Mouse (Mus musculus): Measurements from ENCODE around the gene Sptlc3. TPM values are rescaled to one million over a fixed set of nuclear protein-coding genes. Genes with fewer than 3 reads are reported as not detected.

Sptlc3 gene
- polyA plus RNA-seq (2015; fragmentation: Nextera tagmentation; extraction: Ambion mirVana), result not detected in 2 replicates

DNA sequence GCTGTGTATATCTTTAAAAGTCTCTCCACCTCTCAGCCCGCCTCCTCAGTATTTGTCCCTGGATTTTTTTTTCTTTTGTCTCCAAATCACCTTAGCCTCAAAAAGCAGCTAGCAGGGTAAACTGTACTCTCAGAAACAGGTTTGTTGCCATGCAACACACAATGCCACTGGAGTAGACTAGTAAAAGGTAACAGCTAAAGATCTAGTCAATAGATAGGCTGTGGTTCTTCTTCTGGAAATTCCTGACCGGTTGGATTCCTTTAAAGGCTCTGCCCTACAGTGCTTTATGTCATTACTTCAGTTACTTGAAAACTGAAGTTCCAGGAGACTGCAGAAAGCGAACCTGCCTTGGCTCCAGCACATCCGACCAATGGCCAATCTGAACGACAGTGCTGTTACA is at the start of gene Sptlc3:
Sptlc3 (plus strand) TSS at position 78 of the 400 bp plus-strand sequence.
- no peak for ATAC-seq
- H3K9me3 ChIP-seq, result no peaks in the 10 kb centered on the region
- H3K36me3 ChIP-seq, result no peaks in the 10 kb centered on the region
- 49% methylated on average over 5 of the region's 5 CpGs for WGBS
- no peak within 1 kb of the TSS for H3K9ac ChIP-seq
- H3K27me3 ChIP-seq (replicated peaks), result no peaks in the 10 kb centered on the region
- no peaks in the 10 kb centered on the region for H3K4me1 ChIP-seq (replicated peaks)
- H3K4me2 ChIP-seq (replicated peaks), result no peak within 1 kb of the TSS
- H3K27ac ChIP-seq, result no peak within 1 kb of the TSS
- no peak within 1 kb of the TSS for H3K4me3 ChIP-seq (replicated peaks)

DNA sequence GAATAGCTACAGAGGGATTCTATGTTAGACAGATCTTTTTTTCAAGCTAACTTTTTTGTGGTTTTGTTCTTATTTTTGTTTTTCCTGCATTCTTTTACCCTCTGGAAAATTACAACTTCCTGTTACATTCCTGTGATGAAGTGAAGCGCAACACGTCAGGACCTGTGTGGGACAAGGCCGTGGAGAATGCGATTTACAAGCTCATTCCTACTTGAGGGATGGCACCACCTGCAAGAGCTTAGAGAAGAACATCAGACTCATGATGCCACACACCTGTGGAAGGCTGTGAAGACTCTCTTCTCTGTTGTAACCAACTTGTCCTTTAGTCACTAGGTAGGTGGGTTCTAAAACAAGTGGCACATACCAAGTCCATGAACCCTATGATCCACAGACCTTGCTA is 26.0 kb upstream of the Sptlc3 start:
- ATAC-seq, result no peak
- WGBS, result 74% methylated on average over 4 of the region's 4 CpGs
- H3K9me3 ChIP-seq, result no peaks in the 10 kb centered on the region

DNA sequence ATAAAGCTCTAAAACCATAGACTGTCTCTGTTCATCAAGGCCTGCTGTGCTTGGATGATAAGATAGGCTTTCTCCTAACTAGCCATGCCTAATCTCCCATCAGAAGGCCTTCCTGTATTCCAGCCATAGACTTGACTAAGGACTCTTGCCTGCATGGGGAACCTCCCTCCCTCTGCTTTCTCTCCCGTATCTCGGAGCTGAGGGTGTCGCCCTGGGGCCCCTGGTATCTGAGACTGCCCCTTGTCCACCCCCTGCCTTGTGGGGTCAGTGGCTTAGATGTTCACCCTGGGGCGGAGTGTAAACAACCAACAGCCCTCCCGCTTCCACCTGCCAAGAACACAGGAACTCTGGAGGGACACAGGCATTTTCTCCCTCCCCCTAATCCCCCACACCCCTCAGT is 5.0 kb upstream of the Sptlc3 start:
- H3K9ac ChIP-seq, result no peak overlapping the region
- no peaks in the 10 kb centered on the region for H3K36me3 ChIP-seq
- no peaks in the 10 kb centered on the region for H3K27me3 ChIP-seq (replicated peaks)
- no peak for ATAC-seq
- no peak overlapping the region for H3K4me3 ChIP-seq (replicated peaks)
- 53% methylated on average over 5 of the region's 5 CpGs for WGBS
- no peaks in the 10 kb centered on the region for H3K9me3 ChIP-seq
- H3K27ac ChIP-seq, result no peak overlapping the region
- H3K4me2 ChIP-seq (replicated peaks), result no peak overlapping the region
- no peaks in the 10 kb centered on the region for H3K4me1 ChIP-seq (replicated peaks)

More for the DNA sequence above, 26.0 kb upstream of the Sptlc3 start:
- Histone ChIP-seq H3K4me3 (replicated peaks) (no peak overlapping the region), H3K27me3 (replicated peaks) (no peaks in the 10 kb centered on the region), H3K4me1 (replicated peaks) (no peaks in the 10 kb centered on the region), H3K4me2 (replicated peaks) (no peak overlapping the region), H3K27ac (no peak overlapping the region), H3K9ac (no peak overlapping the region), H3K36me3 (no peaks in the 10 kb centered on the region)

DNA sequence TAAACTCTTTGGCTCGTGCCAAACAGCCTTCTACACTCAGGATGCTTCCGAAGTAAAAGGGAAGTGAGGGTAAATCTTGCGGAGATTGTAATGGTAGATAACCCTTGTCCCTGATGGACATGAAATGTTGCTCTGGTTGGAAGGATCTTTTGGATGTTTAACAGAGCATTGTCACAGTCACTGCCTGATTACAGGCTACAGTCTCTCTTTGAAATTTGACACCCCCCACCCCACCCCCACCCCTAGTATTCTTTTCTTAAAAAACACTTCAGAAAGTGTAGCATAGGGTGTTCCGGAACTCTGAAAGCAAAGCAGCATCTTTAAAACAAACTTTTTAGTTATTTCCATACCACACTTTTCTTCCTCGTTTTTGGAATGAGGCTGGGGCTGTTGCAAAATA is 916 bp downstream of the Sptlc3 start:
- Histone ChIP-seq H3K4me2 (replicated peaks) (no peak overlapping the region), H3K36me3 (no peaks in the 10 kb centered on the region), H3K27ac (no peak overlapping the region), H3K4me1 (replicated peaks) (no peaks in the 10 kb centered on the region), H3K4me3 (replicated peaks) (no peak overlapping the region), H3K9ac (no peak overlapping the region), H3K27me3 (replicated peaks) (no peaks in the 10 kb centered on the region), H3K9me3 (no peaks in the 10 kb centered on the region)
- ATAC-seq, result no peak
- 26% methylated on average over 5 of the region's 5 CpGs for WGBS

DNA sequence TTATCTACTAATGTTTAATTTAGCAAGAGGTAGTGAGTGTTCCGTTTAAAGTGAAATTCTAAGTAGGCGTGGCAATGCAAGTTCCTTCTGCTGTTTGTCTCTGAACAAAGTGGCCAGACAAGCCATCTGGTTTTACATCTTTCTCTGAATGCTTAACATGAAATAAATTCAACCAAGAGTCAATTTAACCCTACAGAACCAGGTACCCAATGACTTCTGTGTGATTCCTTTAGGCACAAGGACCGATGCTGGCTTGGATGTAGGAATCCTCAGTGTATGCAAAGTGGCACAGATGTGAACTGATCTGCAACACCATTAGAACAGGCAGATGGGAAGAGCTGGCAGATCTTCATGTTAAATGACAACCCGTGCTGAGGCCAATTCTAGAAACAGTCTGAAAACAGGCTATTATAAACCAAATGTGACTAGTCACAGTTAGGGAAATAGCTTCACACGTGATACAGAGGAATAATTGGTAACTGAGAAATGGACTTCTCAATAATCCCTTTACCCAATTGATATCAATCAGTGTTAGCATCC is 68.3 kb downstream of the Sptlc3 start:
- 77% methylated on average over 5 of the region's 5 CpGs for WGBS
- ATAC-seq, result no peak

DNA sequence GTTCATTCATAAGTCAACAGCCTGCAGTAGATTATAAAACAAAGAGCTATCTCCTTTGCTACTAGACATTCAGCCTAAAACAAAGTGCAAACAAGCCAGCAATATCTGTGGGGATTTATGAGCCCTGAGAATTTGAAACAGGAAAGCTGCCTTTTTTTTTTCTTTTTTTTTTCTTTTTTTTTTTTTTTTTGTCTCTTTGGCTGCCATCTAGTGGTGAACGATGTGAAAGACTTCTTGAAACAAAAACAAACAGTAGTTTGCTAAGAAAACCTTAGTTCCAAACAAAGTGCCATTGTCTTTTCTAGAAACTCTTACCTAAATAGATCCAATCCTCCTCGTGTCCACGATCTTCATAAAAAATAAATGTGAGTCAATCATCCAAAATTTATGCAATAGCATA is 85.6 kb downstream of the Sptlc3 start:
- H3K4me1 ChIP-seq (replicated peaks), result no peaks in the 10 kb centered on the region

More for the DNA sequence above, 68.3 kb downstream of the Sptlc3 start:
- no peak overlapping the region for H3K4me2 ChIP-seq (replicated peaks)
- no peaks in the 10 kb centered on the region for H3K36me3 ChIP-seq
- no peaks in the 10 kb centered on the region for H3K4me1 ChIP-seq (replicated peaks)
- H3K9me3 ChIP-seq, result no peaks in the 10 kb centered on the region
- H3K9ac ChIP-seq, result no peak overlapping the region
- no peak overlapping the region for H3K4me3 ChIP-seq (replicated peaks)
- H3K27ac ChIP-seq, result no peak overlapping the region
- H3K27me3 ChIP-seq (replicated peaks), result no peaks in the 10 kb centered on the region

DNA sequence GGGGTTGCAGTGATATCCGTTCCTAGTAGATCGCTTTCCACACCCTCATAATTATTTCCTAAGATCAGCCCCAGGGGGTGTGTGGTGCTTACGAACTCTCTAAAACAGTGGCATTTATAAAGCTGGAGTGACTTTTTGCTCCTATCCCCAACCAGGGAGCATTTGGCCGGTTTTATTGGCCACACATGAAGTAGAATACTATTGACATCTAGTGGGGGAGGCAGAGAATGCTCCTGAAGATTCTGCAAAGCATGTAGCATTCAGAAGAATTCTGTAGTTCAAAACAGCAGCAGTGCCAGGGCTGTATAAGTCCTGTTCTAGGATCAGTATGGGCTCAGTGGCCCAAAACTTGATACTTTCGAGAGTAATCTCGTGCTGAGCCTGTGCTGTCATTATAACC is 89.1 kb downstream of the Sptlc3 start:
- no peak overlapping the region for H3K4me3 ChIP-seq (replicated peaks)
- ATAC-seq, result no peak
- no peaks in the 10 kb centered on the region for H3K27me3 ChIP-seq (replicated peaks)
- H3K4me1 ChIP-seq (replicated peaks), result no peaks in the 10 kb centered on the region
- H3K9me3 ChIP-seq, result no peaks in the 10 kb centered on the region
- H3K4me2 ChIP-seq (replicated peaks), result no peak overlapping the region
- no peak overlapping the region for H3K9ac ChIP-seq
- no peak overlapping the region for H3K27ac ChIP-seq
- H3K36me3 ChIP-seq, result no peaks in the 10 kb centered on the region
- 33% methylated on average over 6 of the region's 6 CpGs for WGBS

More for the DNA sequence above, 85.6 kb downstream of the Sptlc3 start:
- Histone ChIP-seq H3K36me3 (no peaks in the 10 kb centered on the region), H3K4me3 (replicated peaks) (no peak overlapping the region), H3K27ac (no peak overlapping the region), H3K9ac (no peak overlapping the region), H3K27me3 (replicated peaks) (no peaks in the 10 kb centered on the region), H3K9me3 (no peaks in the 10 kb centered on the region), H3K4me2 (replicated peaks) (no peak overlapping the region)
- 10% methylated on average over 3 of the region's 3 CpGs for WGBS
- ATAC-seq, result no peak

DNA sequence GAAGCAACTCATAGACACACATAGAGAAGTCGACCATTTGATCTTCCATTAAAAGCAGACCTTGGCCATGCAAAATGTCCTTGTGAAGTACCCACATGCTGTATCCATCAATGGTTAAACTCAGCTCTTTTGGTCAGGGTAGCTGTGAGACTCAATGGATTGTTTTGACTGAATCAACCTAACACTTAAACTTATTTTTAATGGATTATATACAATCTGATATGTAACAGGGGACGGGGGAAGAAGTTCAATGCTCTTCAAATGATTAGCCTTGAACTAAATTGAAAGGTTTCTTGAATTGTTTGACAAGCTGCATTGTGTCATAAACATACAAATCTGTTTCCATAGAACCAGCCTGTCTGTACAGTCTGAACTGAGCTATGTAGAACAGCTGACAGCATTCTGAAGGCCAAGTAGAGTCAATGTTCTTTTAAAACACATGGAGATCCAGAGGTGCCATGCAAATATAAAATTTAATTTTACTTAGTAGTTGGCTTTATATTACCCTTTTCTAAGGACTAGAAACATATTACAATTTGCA is 94.0 kb downstream of the Sptlc3 start:
- Histone ChIP-seq H3K9me3 (no peaks in the 10 kb centered on the region), H3K27me3 (replicated peaks) (no peaks in the 10 kb centered on the region), H3K4me2 (replicated peaks) (no peak overlapping the region), H3K9ac (no peak overlapping the region), H3K27ac (no peak overlapping the region), H3K4me3 (replicated peaks) (no peak overlapping the region), H3K4me1 (replicated peaks) (no peaks in the 10 kb centered on the region), H3K36me3 (no peaks in the 10 kb centered on the region)
- no peak for ATAC-seq
- 67% methylated on average over 2 of the region's 2 CpGs for WGBS

DNA sequence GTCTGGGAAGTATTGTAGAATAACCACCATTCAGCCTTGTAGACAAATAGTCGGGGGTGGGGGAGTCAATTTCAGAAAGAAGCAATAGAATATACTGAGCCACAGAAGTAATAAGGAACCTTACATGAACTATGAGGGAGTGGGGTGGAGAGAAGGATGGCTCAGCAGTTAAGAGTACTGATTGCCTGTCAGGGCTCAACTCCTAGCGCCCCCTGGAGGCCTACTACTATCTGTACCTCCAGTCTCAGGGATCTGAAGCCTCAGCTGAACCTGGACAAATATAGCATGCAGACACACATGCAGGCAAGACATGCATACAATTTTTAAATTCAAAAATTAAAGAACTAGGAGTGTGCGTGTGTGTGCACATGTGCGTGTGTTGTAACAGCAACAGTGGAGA is 96.2 kb downstream of the Sptlc3 start:
- WGBS, result 52% methylated on average over 4 of the region's 4 CpGs
- H3K9me3 ChIP-seq, result no peaks in the 10 kb centered on the region
- H3K36me3 ChIP-seq, result no peaks in the 10 kb centered on the region
- H3K9ac ChIP-seq, result no peak overlapping the region
- ATAC-seq, result peak; percentile 47; the same call in 1 of the 2 replicates
- no peak overlapping the region for H3K4me2 ChIP-seq (replicated peaks)
- no peaks in the 10 kb centered on the region for H3K4me1 ChIP-seq (replicated peaks)
- no peaks in the 10 kb centered on the region for H3K27me3 ChIP-seq (replicated peaks)
- no peak overlapping the region for H3K4me3 ChIP-seq (replicated peaks)
- H3K27ac ChIP-seq, result no peak overlapping the region

DNA sequence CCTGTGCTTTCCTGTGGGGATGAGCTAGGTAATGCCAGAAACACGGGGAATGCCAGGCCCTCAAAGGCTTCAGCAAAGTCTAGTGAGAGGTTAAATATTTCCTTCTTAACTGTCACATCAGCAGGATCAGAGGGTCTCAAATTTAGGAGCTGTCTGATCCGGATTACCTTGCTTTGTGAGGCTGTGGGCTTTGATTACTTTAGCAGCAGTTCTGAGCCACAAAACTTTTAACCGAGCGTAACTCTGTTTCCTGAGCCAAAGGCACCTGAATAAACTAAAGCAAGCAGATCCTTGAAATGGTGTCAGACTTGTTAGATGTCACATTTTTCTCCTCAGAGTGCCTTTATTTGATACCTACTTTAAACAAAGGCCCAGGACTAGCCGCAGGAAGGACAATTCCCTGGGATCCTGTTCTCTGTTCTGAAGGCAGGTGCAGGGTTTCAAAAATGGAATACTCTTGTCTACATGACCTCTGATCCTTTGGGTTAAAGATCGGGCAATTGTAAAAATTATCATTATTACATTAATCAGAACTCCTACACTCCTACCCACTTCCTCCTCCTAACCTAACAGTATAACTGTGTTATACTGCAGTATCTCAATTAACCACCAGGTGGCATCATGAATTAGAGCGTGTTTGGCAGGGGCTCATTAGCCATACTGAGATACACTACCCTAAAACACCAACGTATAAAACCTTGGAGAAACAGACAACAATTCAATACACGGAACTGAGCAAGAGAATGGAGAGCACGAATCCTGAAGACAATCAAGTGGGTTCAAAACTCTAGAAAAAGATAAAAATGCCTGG is 97.4 kb downstream of the Sptlc3 start:
- ATAC-seq, result peak; percentile 75

DNA sequence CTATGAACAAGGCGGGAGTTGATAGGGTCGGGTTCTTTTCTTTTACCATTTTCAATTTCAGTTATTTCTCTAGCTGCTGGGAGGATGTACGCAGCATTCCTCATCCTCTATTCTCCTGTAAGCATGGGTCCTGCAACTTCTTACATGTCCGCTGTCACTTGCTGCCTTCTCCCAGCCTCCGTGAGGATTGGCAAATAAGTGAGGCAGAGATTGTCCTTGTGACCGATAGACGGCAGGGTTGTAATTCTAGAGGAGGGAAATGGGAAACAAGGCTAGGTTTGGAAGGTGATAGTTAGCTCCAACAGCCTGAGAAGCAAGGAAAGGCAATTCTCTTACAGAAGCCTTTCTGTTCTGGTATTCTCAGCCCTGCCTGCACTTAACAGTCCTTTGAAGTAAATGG is 98.4 kb downstream of the Sptlc3 start:
- Histone ChIP-seq H3K4me2 (replicated peaks) (no peak overlapping the region), H3K36me3 (no peaks in the 10 kb centered on the region), H3K9ac (no peak overlapping the region), H3K4me3 (replicated peaks) (no peak overlapping the region), H3K9me3 (no peaks in the 10 kb centered on the region), H3K27ac (no peak overlapping the region), H3K27me3 (replicated peaks) (no peaks in the 10 kb centered on the region), H3K4me1 (replicated peaks) (no peaks in the 10 kb centered on the region)
- ATAC-seq, result no peak
- WGBS, result 72% methylated on average over 7 of the region's 7 CpGs

More for the DNA sequence above, 97.4 kb downstream of the Sptlc3 start:
- H3K9me3 ChIP-seq, result no peaks in the 10 kb centered on the region
- 40% methylated on average over 10 of the region's 10 CpGs for WGBS
- no peaks in the 10 kb centered on the region for H3K27me3 ChIP-seq (replicated peaks)
- no peak overlapping the region for H3K9ac ChIP-seq
- H3K4me2 ChIP-seq (replicated peaks), result no peak overlapping the region
- H3K4me3 ChIP-seq (replicated peaks), result no peak overlapping the region
- no peaks in the 10 kb centered on the region for H3K36me3 ChIP-seq
- no peak overlapping the region for H3K27ac ChIP-seq
- H3K4me1 ChIP-seq (replicated peaks), result no peaks in the 10 kb centered on the region

DNA sequence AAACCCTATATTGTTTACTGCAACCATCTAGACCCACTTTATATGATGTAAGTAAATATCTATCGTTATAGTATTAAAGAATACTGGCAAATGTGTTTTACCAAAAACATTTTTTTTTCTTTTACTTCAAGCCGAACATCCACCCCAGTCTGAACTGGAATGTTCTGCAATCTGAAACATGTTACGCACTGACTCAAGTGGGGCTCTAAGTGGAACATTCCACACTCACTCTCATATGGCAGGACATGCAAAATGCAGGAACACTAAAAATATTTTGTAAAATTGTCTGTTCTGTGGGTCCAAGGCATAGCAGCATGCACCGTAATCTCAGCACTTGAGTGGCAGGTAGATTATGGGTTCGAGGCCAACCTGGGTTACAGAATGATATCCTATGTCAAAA is 103.5 kb downstream of the Sptlc3 start:
- Histone ChIP-seq H3K4me1 (replicated peaks) (no peaks in the 10 kb centered on the region), H3K4me2 (replicated peaks) (no peak overlapping the region), H3K9me3 (no peaks in the 10 kb centered on the region), H3K4me3 (replicated peaks) (no peak overlapping the region), H3K36me3 (no peaks in the 10 kb centered on the region), H3K27ac (no peak overlapping the region), H3K9ac (no peak overlapping the region), H3K27me3 (replicated peaks) (no peaks in the 10 kb centered on the region)
- no peak for ATAC-seq
- 85% methylated on average over 5 of the region's 5 CpGs for WGBS
